Mouse (Mus musculus) spleen, adult 2 months (tissue): ENCODE measurements around the gene Rreb1. TPM values are rescaled to one million over a fixed set of nuclear protein-coding genes. Genes with fewer than 3 reads are reported as not detected.

Experiments used
- DNase-seq, 2 experiments: peaks; one replicate each; pipeline versions ENCODE4 v3.0.0 to v3.0.0-alpha.2; 2012 to 2021; ENCODE audit warnings: low spot score in 2 of 2, low read depth in 1 of 2
- H3K27ac ChIP-seq: fragments of 200-500 bp; 2 replicates; pipeline ENCODE4 v1.5.1; 2012; ENCODE audit warnings: low read length, inconsistent platforms; ENCODE audit not compliant: insufficient read depth
- H3K27me3 ChIP-seq: fragments of 200-500 bp; 2 replicates; pipeline ENCODE4 v1.6.1; 2012; ENCODE audit warnings: mild to moderate bottlenecking, moderate library complexity, low read length, inconsistent platforms; ENCODE audit not compliant: control insufficient read depth, insufficient read depth
- H3K36me3 ChIP-seq: fragments of 200-500 bp; 2 replicates; pipeline ENCODE4 v1.6.1; 2012; ENCODE audit warnings: mild to moderate bottlenecking, low read length, inconsistent platforms; ENCODE audit not compliant: control insufficient read depth, insufficient read depth
- H3K4me1 ChIP-seq: fragments of 200-500 bp; 2 replicates; pipeline ENCODE4 v1.6.1; 2011; ENCODE audit warnings: inconsistent platforms; ENCODE audit not compliant: control insufficient read depth, insufficient read depth, insufficient read length
- H3K4me3 ChIP-seq: fragments of 200-500 bp; 2 replicates; pipeline ENCODE4 v1.5.1; 2011; ENCODE audit warnings: mild to moderate bottlenecking, inconsistent platforms; ENCODE audit not compliant: insufficient read depth, insufficient read length; ENCODE audit errors: extremely low read depth
- CTCF ChIP-seq: fragments of 200-500 bp; IDR thresholded peaks from 2 replicates; pipeline ENCODE4 v1.5.1; 2011; ENCODE audit warnings: mild to moderate bottlenecking, inconsistent platforms; ENCODE audit not compliant: insufficient read depth, insufficient read length, insufficient replicate concordance; ENCODE audit errors: extremely low read depth
- POLR2A ChIP-seq: fragments of 200-500 bp; IDR thresholded peaks from 2 replicates; pipeline ENCODE4 v1.6.1; 2011; ENCODE audit warnings: low read depth, low read length, inconsistent platforms
- WGBS: fragments of 180-500 bp; shearing (Covaris S2); methylation state at CpG from one replicate; pipeline ENCODE4 v1.1.7; 2018; 5-methylcytosine and 5-hydroxymethylcytosine counted together
- polyA plus RNA-seq: library from polyadenylated mRNA; depleted of rRNA; stranded (reverse); fragments of >200 nt; gene quantifications from 2 replicates; pipeline ENCODE4 v1.2.3, GENCODE M21; 2012

Gene Rreb1
- polyA plus RNA-seq, 1 experiment, result 15.5 TPM

GRCm38 (mm10) chr13:37760957-37761941 lies 17.0 kb upstream of the Rreb1 start:
- 60% methylated on average over 23 of the region's 23 CpGs for WGBS
- TF ChIP-seq POLR2A, result no peak
- TF ChIP-seq CTCF, result no peak
- no peaks in the 10 kb centered on the region; the same call in 1 of the 2 replicates for H3K4me1 ChIP-seq
- no peak for DNase-seq
- no peak overlapping the region for H3K27ac ChIP-seq
- H3K27me3 ChIP-seq, result no peaks in the 10 kb centered on the region
- H3K36me3 ChIP-seq, result no peaks in the 10 kb centered on the region
- H3K4me3 ChIP-seq, result no peak overlapping the region

GRCm38 (mm10) chr13:37763800-37764407 lies 14.3 kb upstream of the Rreb1 start:
- no peaks in the 10 kb centered on the region; the same call in 1 of the 2 replicates for H3K4me1 ChIP-seq
- H3K4me3 ChIP-seq, result no peak overlapping the region
- TF ChIP-seq CTCF, result no peak
- TF ChIP-seq POLR2A, result no peak
- H3K27ac ChIP-seq, result no peak overlapping the region
- H3K36me3 ChIP-seq, result no peaks in the 10 kb centered on the region
- DNase-seq, result no peak
- no peaks in the 10 kb centered on the region for H3K27me3 ChIP-seq
- WGBS, result 84% methylated on average over 9 of the region's 9 CpGs

GRCm38 (mm10) chr13:37769777-37770176 lies 8.4 kb upstream of the Rreb1 start:
- Histone ChIP-seq H3K36me3 (no peaks in the 10 kb centered on the region), H3K27ac (no peak overlapping the region), H3K27me3 (no peaks in the 10 kb centered on the region; the same call in 1 of the 2 replicates), H3K4me3 (no peak overlapping the region), H3K4me1 (no peaks in the 10 kb centered on the region)
- DNase-seq, result no peak
- TF ChIP-seq CTCF, result no peak
- 89% methylated on average over 1 of the region's 1 CpGs for WGBS

- Histone ChIP-seq H3K27ac (no peak overlapping the region), H3K4me3 (no peak overlapping the region), H3K36me3 (no peaks in the 10 kb centered on the region), H3K4me1 (no peaks in the 10 kb centered on the region; the same call in 1 of the 2 replicates), H3K27me3 (no peaks in the 10 kb centered on the region; the same call in 1 of the 2 replicates)
- TF ChIP-seq CTCF (no peak), POLR2A (no peak)
- no peak for DNase-seq
Measured at GRCm38 (mm10) chr13:37773476-37773875, 4.7 kb upstream of the Rreb1 start.

- Histone ChIP-seq H3K27me3 (no peaks in the 10 kb centered on the region; the same call in 1 of the 2 replicates), H3K27ac (no peak overlapping the region), H3K36me3 (no peaks in the 10 kb centered on the region), H3K4me1 (peaks cover 6% of the 10 kb centered on the region; the same call in 1 of the 2 replicates), H3K4me3 (no peak overlapping the region)
- DNase-seq, result no peak
- TF ChIP-seq POLR2A (no peak), CTCF (no peak)
Measured at GRCm38 (mm10) chr13:37776675-37777074, 1.5 kb upstream of the Rreb1 start.

GRCm38 (mm10) chr13:37777351-37778146 lies 651 bp upstream of the Rreb1 start:
- peaks cover 6% of the 10 kb centered on the region; the same call in 1 of the 2 replicates for H3K4me1 ChIP-seq
- TF ChIP-seq CTCF (no peak), POLR2A (no peak)
- H3K4me3 ChIP-seq, result peak overlapping the region; percentile 63; the same call in 1 of the 2 replicates
- no peak overlapping the region for H3K27ac ChIP-seq
- 50% methylated on average over 25 of the region's 25 CpGs for WGBS
- no peak for DNase-seq
- H3K36me3 ChIP-seq, result no peaks in the 10 kb centered on the region
- H3K27me3 ChIP-seq, result no peaks in the 10 kb centered on the region; the same call in 1 of the 2 replicates
